Mouse (Mus musculus): ENCODE results near the gene Git1.

DNA sequence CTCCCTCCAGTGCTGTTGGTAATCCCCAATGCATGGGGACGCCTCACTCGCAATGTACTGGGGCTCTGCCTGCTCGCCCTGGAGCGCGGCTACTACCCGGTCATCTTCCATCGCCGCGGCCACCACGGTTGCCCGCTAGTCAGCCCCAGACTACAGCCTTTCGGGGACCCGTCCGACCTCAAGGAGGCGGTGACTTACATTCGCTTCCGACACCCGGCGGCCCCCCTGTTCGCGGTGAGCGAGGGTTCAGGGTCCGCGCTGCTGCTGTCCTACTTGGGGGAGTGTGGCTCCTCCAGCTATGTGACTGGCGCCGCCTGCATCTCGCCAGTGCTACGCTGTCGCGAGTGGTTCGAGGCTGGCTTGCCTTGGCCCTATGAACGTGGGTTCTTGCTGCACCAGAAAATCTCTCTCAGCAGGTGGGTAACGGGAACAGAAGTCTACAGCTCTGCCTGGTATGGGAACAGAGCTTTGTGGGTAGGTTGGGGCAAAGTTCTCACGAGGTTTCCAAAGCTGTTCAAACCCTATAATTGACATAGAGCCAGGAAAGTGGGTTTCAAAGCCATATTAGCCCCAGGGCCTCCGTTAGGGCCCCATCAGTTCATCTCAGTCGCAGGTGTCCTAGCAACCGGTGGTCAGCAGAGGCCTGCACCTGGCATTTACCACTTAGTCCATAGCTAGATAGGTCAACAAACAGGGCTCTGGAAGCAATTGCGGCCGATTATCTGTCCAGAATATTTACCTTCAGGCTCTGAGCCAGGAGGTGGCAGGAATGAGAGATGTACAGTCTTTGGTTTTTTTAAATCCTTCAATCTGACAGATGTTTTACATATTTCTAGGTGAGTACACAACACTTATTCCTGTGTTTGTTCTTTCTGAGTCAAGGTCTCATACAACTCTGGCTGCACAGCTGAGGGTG is 22.5 kb downstream of the Git1 start, which contains the start of gene Trp53i13:
- TF ChIP-seq CTCF (IDR thresholded peaks at IDR 0.05; ENCODE audit: low read depth, low read length): no peak
- no peak for TF ChIP-seq POLR2AphosphoS5 (IDR thresholded peaks at IDR 0.05; ENCODE audit: insufficient replicate concordance, low read depth, low read length)
- no peak for TF ChIP-seq GATA1 (IDR thresholded peaks at IDR 0.05; ENCODE audit: borderline replicate concordance, low read length)
- no peak for TF ChIP-seq TAL1 (conservative IDR thresholded peaks at IDR 0.05; ENCODE audit: low read depth, low read length)
- TF ChIP-seq GATA2 (IDR thresholded peaks at IDR 0.05; ENCODE audit: borderline replicate concordance, low read depth, low read length): no peak
